Mouse (Mus musculus) neural tube, embryonic 14.5 days (tissue): ENCODE data around the gene Nfia. TPM values are rescaled to one million over a fixed set of nuclear protein-coding genes. Genes with fewer than 3 reads are reported as not detected.
A peak's percentile ranks its signal among the peaks of the same experiment; 100 is the strongest.

ENCODE experiments used
- ATAC-seq: fragments of 200-750 bp; cut with Nextera tagmentation; 2 replicates; pipeline ENCODE4 v1.8.0; 2017; ENCODE audit warnings: low read depth, mild to moderate bottlenecking, moderate TSS enrichment, moderate library complexity
- H3K27ac ChIP-seq: fragments of 300-500 bp; sonication (generic); 2 replicates; pipeline ENCODE4 v1.5.1; 2014; ENCODE audit warnings: low read depth, mild to moderate bottlenecking, control low read depth, low read length, moderate library complexity, mixed read lengths
- H3K27me3 ChIP-seq: fragments of 300-500 bp; sonication (generic); 2 replicates; pipeline ENCODE4 v1.6.1; 2014; ENCODE audit warnings: low read length; ENCODE audit not compliant: control insufficient read depth, insufficient read depth
- H3K36me3 ChIP-seq: fragments of 300-500 bp; sonication (generic); 2 replicates; pipeline ENCODE4 v1.6.1; 2014; ENCODE audit warnings: low read length, mixed read lengths; ENCODE audit not compliant: control insufficient read depth, insufficient read depth
- H3K4me1 ChIP-seq: fragments of 300-500 bp; sonication (generic); 2 replicates; pipeline ENCODE4 v1.6.1; 2014; ENCODE audit warnings: low read length; ENCODE audit not compliant: control insufficient read depth, insufficient read depth
- H3K4me2 ChIP-seq: fragments of 300-500 bp; sonication (generic); 2 replicates; pipeline ENCODE4 v1.6.1; 2014; ENCODE audit warnings: mild to moderate bottlenecking, low read depth, low read length, control low read depth
- H3K4me3 ChIP-seq: fragments of 300-500 bp; sonication (generic); 2 replicates; pipeline ENCODE4 v1.5.1; 2014; ENCODE audit warnings: low read depth, low read length, control low read depth, mixed read lengths
- H3K9ac ChIP-seq: fragments of 300-500 bp; sonication (generic); replicated peaks from 2 replicates; pipeline ENCODE4 v1.6.1; 2014; ENCODE audit warnings: low read depth, mild to moderate bottlenecking, control low read depth, low read length, mixed read lengths
- H3K9me3 ChIP-seq: fragments of 300-500 bp; sonication (generic); 2 replicates; pipeline ENCODE4 v1.6.1; 2016; ENCODE audit warnings: low read length; ENCODE audit not compliant: control insufficient read depth
- WGBS: fragments of 180-500 bp; shearing (Covaris S2); extraction: QIAGEN DNeasy Blood & Tissue Kit; methylation state at CpG from one replicate; pipeline ENCODE4 v1.1.7; 2014; 5-methylcytosine and 5-hydroxymethylcytosine counted together
- polyA plus RNA-seq: library from polyadenylated mRNA; unstranded; fragments of >200 nt; fragmentation: Nextera tagmentation; extraction: Ambion mirVana; gene quantifications from 2 replicates; pipeline ENCODE4 v1.2.1, GENCODE M21; 2014

The Nfia gene
- polyA plus RNA-seq, 1 experiment from 2014 or later: 50.0 TPM

DNA sequence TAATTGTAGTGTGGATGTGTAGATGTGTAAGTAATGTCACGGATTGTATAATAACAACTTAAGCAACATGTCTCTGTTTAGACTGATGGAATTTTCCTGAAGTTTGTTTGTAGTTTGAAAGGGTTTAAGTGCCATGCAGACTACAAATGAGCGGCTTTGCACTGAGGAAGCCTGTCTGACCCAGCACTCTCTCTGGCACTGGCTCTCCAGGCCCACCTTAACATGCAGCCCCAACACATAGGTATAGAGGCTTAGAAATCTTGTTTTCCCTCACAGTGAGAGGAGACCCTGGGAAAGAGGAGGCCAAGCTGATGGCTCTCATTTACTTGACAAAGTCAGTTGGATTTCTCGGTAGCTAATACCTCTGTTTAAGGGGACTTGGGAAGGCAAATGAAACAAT is 13.9 kb upstream of the Nfia start:
- no peaks in the 10 kb centered on the region for H3K9me3 ChIP-seq
- no peaks in the 10 kb centered on the region for H3K36me3 ChIP-seq
- no peaks in the 10 kb centered on the region for H3K4me1 ChIP-seq
- 19% methylated on average over 3 of the region's 3 CpGs for WGBS
- H3K9ac ChIP-seq: no peak overlapping the region
- H3K27ac ChIP-seq: peak overlapping the region; percentile 68
- peak overlapping the region; percentile 51; the same call in 1 of the 2 replicates for H3K4me3 ChIP-seq
- H3K27me3 ChIP-seq: no peaks in the 10 kb centered on the region; the same call in 1 of the 2 replicates
- no peak for ATAC-seq
- peak overlapping the region; percentile 72 for H3K4me2 ChIP-seq

DNA sequence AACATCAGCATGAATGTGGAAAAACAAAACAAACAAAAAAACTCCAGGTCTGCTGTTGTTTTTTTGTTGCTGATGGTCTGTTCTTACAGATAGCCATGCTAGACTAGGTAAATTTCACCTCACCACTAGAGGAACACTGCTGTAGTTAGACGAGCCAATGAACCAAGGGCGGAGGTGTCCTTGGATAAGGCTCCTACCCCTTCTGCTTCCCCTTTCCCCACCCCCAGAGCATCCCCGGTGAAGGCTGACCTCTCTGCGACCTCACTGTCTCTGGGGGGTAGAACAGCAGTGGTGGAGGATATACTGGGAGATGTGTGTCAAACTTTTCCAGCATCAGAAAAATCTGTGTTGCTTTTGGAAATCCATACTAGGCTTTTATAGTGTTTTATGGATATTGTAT is 7.9 kb upstream of the Nfia start:
- no peak for ATAC-seq
- Histone ChIP-seq H3K27ac (no peak overlapping the region), H3K9ac (no peak overlapping the region), H3K4me1 (no peaks in the 10 kb centered on the region), H3K4me3 (no peak overlapping the region), H3K36me3 (no peaks in the 10 kb centered on the region), H3K27me3 (no peaks in the 10 kb centered on the region), H3K9me3 (no peaks in the 10 kb centered on the region), H3K4me2 (no peak overlapping the region)
- WGBS: 29% methylated on average over 4 of the region's 4 CpGs

DNA sequence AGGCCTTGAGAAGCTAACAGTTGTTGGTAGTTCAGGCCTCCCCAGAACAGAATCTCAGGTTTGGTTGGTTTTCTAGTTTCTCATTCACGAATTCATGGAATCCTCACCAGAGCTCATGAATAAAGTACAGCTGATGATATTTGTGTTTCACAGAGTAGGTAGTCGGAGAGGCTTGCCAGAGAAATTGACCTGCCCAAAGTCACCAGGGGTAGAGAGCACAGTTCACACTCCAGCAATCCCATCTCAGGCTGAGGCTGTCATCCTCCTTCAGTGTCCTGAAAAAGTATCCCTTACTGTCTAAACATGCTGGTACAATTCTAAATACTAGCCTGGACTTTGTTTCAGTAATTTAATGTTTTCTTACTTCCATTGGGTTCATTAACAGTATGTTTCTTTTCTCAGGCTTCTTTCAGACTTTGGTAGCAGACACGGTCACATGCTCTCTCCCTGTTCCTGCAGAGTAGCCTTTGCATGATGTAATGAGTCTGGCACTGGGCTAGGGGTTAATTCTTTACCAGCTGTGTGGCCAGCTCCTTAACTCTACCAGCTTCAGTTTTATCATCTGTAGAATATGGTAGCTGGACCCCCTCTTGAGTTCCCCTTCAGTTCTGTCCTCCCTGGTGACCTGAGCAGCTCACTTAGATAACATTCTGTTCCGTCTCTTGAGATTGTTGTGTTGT is 7.1 kb upstream of the Nfia start:
- no peak for ATAC-seq
- WGBS: 86% methylated on average over 4 of the region's 4 CpGs

DNA sequence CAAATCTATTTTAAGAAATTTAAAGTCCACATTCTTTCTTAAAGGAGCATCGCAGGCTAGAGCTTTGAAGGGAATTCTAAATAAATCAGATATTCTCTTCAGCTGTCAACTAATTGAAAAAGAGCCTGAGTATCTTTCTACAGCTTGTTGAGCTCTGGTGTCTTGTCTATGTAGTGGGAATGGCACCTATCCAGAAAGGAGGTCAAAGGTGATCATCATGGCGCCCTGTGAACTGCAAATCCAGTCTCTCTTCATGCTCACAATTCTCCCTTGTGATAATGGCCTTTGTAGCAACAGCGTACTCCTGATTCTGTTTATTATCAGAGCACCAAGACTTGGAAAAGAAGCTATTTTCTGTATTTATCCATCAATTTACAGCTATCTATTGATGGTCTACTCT is 6.4 kb upstream of the Nfia start:
- H3K36me3 ChIP-seq: no peaks in the 10 kb centered on the region
- no peaks in the 10 kb centered on the region for H3K27me3 ChIP-seq
- ATAC-seq: no peak
- WGBS: 83% methylated on average over 3 of the region's 3 CpGs
- no peaks in the 10 kb centered on the region for H3K9me3 ChIP-seq
- H3K27ac ChIP-seq: no peak overlapping the region
- no peaks in the 10 kb centered on the region for H3K4me1 ChIP-seq
- no peak overlapping the region for H3K9ac ChIP-seq
- no peak overlapping the region for H3K4me3 ChIP-seq
- H3K4me2 ChIP-seq: no peak overlapping the region

More for the DNA sequence above, 7.1 kb upstream of the Nfia start:
- H3K27ac ChIP-seq: no peak overlapping the region
- H3K27me3 ChIP-seq: no peaks in the 10 kb centered on the region
- H3K4me3 ChIP-seq: no peak overlapping the region
- no peak overlapping the region for H3K9ac ChIP-seq
- H3K4me1 ChIP-seq: no peaks in the 10 kb centered on the region
- H3K9me3 ChIP-seq: no peaks in the 10 kb centered on the region
- no peaks in the 10 kb centered on the region for H3K36me3 ChIP-seq
- H3K4me2 ChIP-seq: no peak overlapping the region

DNA sequence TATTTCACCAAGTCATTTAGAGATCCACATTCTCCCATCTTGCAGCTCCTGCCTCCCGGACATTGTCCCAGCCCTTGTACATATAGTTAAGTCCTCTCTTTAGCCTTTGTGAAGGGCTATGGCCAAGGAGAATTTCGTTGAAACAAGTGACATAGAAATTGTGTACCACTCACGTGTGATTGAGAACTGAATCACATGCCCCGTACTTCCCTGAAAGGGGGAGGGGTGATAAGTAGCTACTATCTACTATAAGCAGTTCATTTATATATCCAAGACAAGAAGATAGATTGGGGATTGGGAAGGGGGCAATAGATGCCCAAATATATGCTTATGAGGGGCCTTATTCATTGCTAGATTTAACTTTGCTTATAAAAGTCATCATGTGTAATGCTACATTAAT is 5.5 kb upstream of the Nfia start:
- Histone ChIP-seq H3K9me3 (no peaks in the 10 kb centered on the region), H3K27ac (no peak overlapping the region), H3K4me3 (no peak overlapping the region), H3K36me3 (no peaks in the 10 kb centered on the region), H3K27me3 (no peaks in the 10 kb centered on the region), H3K9ac (no peak overlapping the region), H3K4me1 (no peaks in the 10 kb centered on the region), H3K4me2 (no peak overlapping the region)
- 82% methylated on average over 4 of the region's 4 CpGs for WGBS
- no peak for ATAC-seq

DNA sequence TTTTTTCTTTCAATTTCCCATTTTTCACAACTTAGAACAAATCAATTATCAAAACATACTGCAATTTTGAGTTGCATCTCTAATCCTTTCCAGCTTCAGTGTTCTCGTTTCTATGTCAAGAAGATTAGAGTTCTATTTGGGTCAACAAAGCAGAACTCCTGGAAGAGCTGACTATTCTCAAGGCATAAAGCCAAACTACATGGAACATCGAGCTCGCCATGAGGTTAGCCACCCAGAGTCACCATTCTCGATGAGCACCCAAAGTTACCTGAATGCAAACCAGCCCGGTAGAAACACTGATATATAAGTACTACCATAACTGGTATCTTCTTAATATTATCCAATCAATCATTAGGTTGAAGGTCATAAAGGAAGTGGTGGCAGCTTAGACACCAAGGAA is 5.0 kb upstream of the Nfia start:
- no peak overlapping the region for H3K9ac ChIP-seq
- no peak overlapping the region for H3K4me2 ChIP-seq
- ATAC-seq: no peak
- H3K36me3 ChIP-seq: no peaks in the 10 kb centered on the region
- H3K9me3 ChIP-seq: no peaks in the 10 kb centered on the region
- H3K4me1 ChIP-seq: no peaks in the 10 kb centered on the region
- WGBS: 97% methylated on average over 5 of the region's 5 CpGs
- no peak overlapping the region for H3K4me3 ChIP-seq
- no peak overlapping the region for H3K27ac ChIP-seq
- no peaks in the 10 kb centered on the region for H3K27me3 ChIP-seq

DNA sequence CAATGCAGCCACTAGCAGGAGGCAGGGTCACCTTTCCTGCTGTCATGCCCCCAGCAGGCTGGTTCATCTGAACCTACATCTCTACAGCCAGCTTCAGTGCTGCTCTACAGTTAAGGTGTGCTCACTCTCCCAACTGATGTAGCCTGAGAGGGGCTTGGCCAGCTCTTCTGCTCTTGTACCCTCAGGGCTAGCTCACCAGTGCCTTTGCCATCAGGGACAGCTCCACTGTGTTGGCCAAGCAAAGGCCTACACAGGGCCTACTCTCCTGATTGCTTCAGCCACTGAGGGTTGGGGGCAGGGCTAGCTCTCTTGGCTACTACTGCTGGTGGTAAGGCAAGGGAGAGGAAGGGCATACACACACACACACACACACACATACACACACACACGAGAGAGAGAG is 2.7 kb upstream of the Nfia start:
- H3K27ac ChIP-seq: no peak overlapping the region
- H3K4me1 ChIP-seq: 0 out of 2 replicates have a peak, but pooled peaks cover 2% of the 10 kb centered on the region
- no peak overlapping the region for H3K9ac ChIP-seq
- no peaks in the 10 kb centered on the region for H3K9me3 ChIP-seq
- no peak overlapping the region for H3K4me2 ChIP-seq
- no peak overlapping the region for H3K4me3 ChIP-seq
- H3K36me3 ChIP-seq: no peaks in the 10 kb centered on the region
- H3K27me3 ChIP-seq: no peaks in the 10 kb centered on the region
- no CpG with 5 or more reads among the region's 1 CpGs for WGBS
- no peak for ATAC-seq

DNA sequence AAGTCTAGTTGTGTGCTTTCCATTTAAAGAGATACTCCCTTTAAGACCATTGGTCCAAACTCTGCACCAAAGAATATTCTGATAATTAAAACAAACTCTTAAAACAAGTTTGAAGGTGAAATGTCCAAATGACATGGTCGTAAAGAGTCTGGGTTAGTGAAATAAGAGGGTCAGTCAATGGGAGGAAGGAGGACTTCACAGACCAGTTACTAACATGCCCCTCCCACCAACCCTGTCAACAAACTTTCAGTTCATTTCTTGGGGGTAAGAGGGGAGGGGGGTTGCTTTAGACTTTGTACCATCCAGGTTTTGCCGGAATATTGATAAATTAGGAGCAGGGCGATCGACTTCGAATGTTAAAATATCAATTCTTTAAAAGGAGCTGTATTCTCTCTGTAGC is 1.1 kb upstream of the Nfia start:
- Histone ChIP-seq H3K4me3 (peak overlapping the region; percentile 39), H3K27ac (peak overlapping the region; percentile 80), H3K27me3 (no peaks in the 10 kb centered on the region), H3K9me3 (no peaks in the 10 kb centered on the region), H3K4me2 (peak overlapping the region; percentile 73), H3K9ac (peak overlapping the region; percentile 49), H3K36me3 (no peaks in the 10 kb centered on the region), H3K4me1 (0 out of 2 replicates have a peak, but pooled peaks cover 2% of the 10 kb centered on the region)
- no peak for ATAC-seq
- WGBS: 12% methylated on average over 5 of the region's 5 CpGs

DNA sequence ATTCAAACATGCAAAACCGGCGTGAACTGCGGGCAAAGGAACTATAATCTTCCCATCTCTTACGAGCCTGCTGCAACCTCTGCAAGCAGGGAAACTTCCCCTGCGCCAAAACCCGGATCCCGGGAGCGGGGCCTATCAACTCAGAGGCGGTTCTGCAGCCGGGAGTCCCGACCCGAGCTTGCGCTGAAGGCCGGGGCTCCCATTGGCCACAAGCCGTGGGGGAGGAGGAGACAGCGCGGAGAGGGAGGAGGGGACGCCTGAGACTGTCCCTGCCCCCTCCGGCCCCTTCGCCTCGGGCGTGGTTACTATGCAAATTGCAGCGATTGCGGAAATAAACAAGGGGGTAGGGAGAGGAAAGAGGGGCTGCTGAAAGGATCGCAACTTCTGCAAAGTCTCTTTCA is 450 bp upstream of the Nfia start:
- Histone ChIP-seq H3K4me1 (0 out of 2 replicates have a peak, but pooled peaks cover 2% of the 10 kb centered on the region), H3K4me3 (peak overlapping the region; percentile 39), H3K27ac (peak overlapping the region; percentile 80), H3K4me2 (peak overlapping the region; percentile 73), H3K36me3 (no peaks in the 10 kb centered on the region), H3K9ac (peak overlapping the region; percentile 49), H3K9me3 (no peaks in the 10 kb centered on the region), H3K27me3 (no peaks in the 10 kb centered on the region)
- WGBS: under 1% methylated on average over 25 of the region's 25 CpGs
- peak; percentile 95 for ATAC-seq
